Mouse (Mus musculus) spleen, adult 2 months (tissue): ENCODE measurements around the gene Lyar. TPM values are rescaled to one million over a fixed set of nuclear protein-coding genes. Genes with fewer than 3 reads are reported as not detected.
A peak's percentile ranks its signal among the peaks of the same experiment; 100 is the strongest.

Experiments used
- DNase-seq, 2 experiments: peaks; one replicate each; pipeline versions ENCODE4 v3.0.0 to v3.0.0-alpha.2; 2012 to 2021; ENCODE audit warnings: low spot score in 2 of 2, low read depth in 1 of 2
- H3K27ac ChIP-seq: fragments of 200-500 bp; 2 replicates; pipeline ENCODE4 v1.5.1; 2012; ENCODE audit warnings: low read length, inconsistent platforms; ENCODE audit not compliant: insufficient read depth
- H3K27me3 ChIP-seq: fragments of 200-500 bp; 2 replicates; pipeline ENCODE4 v1.6.1; 2012; ENCODE audit warnings: mild to moderate bottlenecking, moderate library complexity, low read length, inconsistent platforms; ENCODE audit not compliant: control insufficient read depth, insufficient read depth
- H3K36me3 ChIP-seq: fragments of 200-500 bp; 2 replicates; pipeline ENCODE4 v1.6.1; 2012; ENCODE audit warnings: mild to moderate bottlenecking, low read length, inconsistent platforms; ENCODE audit not compliant: control insufficient read depth, insufficient read depth
- H3K4me1 ChIP-seq: fragments of 200-500 bp; 2 replicates; pipeline ENCODE4 v1.6.1; 2011; ENCODE audit warnings: inconsistent platforms; ENCODE audit not compliant: control insufficient read depth, insufficient read depth, insufficient read length
- H3K4me3 ChIP-seq: fragments of 200-500 bp; 2 replicates; pipeline ENCODE4 v1.5.1; 2011; ENCODE audit warnings: mild to moderate bottlenecking, inconsistent platforms; ENCODE audit not compliant: insufficient read depth, insufficient read length; ENCODE audit errors: extremely low read depth
- CTCF ChIP-seq: fragments of 200-500 bp; IDR thresholded peaks from 2 replicates; pipeline ENCODE4 v1.5.1; 2011; ENCODE audit warnings: mild to moderate bottlenecking, inconsistent platforms; ENCODE audit not compliant: insufficient read depth, insufficient read length, insufficient replicate concordance; ENCODE audit errors: extremely low read depth
- POLR2A ChIP-seq: fragments of 200-500 bp; IDR thresholded peaks from 2 replicates; pipeline ENCODE4 v1.6.1; 2011; ENCODE audit warnings: low read depth, low read length, inconsistent platforms
- WGBS: fragments of 180-500 bp; shearing (Covaris S2); methylation state at CpG from one replicate; pipeline ENCODE4 v1.1.7; 2018; 5-methylcytosine and 5-hydroxymethylcytosine counted together
- polyA plus RNA-seq: library from polyadenylated mRNA; depleted of rRNA; stranded (reverse); fragments of >200 nt; gene quantifications from 2 replicates; pipeline ENCODE4 v1.2.3, GENCODE M21; 2012; rRNA removed

The Lyar gene
- polyA plus RNA-seq = 3.1 and 3.9 TPM in 2 replicates

GRCm38 (mm10) chr5:38220328-38220912 is at the start of gene Lyar, which contains the start of gene Zbtb49:
Gene Lyar (plus strand): TSS chr5:38220470.
Gene Zbtb49 (minus strand): TSS chr5:38220457.
- Histone ChIP-seq H3K4me1 (peaks cover 6% of the 10 kb centered on the region; the same call in 1 of the 2 replicates), H3K27me3 (no peaks in the 10 kb centered on the region), H3K4me3 (peak within 1 kb of the TSS; percentile 93), H3K27ac (peak within 1 kb of the TSS; percentile 70), H3K36me3 (peaks cover 4% of the 10 kb centered on the region; the same call in 1 of the 2 replicates)
- no peak for TF ChIP-seq CTCF
- peak; percentile 36; the same call in 1 of the 2 replicates for TF ChIP-seq POLR2A
- DNase-seq = peak; percentile 74 to 92
- 0% methylated on average over 55 of the region's 55 CpGs for WGBS

GRCm38 (mm10) chr5:38173766-38174165 is 46.5 kb upstream of the Lyar start:
- H3K4me1 ChIP-seq = no peaks in the 10 kb centered on the region
- no peak for DNase-seq
- no peak overlapping the region for H3K27ac ChIP-seq
- no peak overlapping the region for H3K4me3 ChIP-seq
- no peaks in the 10 kb centered on the region for H3K36me3 ChIP-seq
- no peak for TF ChIP-seq CTCF
- TF ChIP-seq POLR2A = no peak
- H3K27me3 ChIP-seq = no peaks in the 10 kb centered on the region
- 45% methylated on average over 5 of the region's 5 CpGs for WGBS

- DNase-seq = no peak
- WGBS = 84% methylated on average over 16 of the region's 16 CpGs
- H3K27ac ChIP-seq = no peak overlapping the region
- no peak overlapping the region for H3K4me3 ChIP-seq
- TF ChIP-seq POLR2A = no peak
- TF ChIP-seq CTCF = no peak
- H3K27me3 ChIP-seq = no peaks in the 10 kb centered on the region
- H3K4me1 ChIP-seq = no peaks in the 10 kb centered on the region
- no peaks in the 10 kb centered on the region for H3K36me3 ChIP-seq
Measured at GRCm38 (mm10) chr5:38174256-38174912, 45.9 kb upstream of the Lyar start.

- Histone ChIP-seq H3K27me3 (no peaks in the 10 kb centered on the region), H3K27ac (no peak overlapping the region), H3K36me3 (no peaks in the 10 kb centered on the region), H3K4me1 (no peaks in the 10 kb centered on the region), H3K4me3 (no peak overlapping the region)
- DNase-seq = no peak
- TF ChIP-seq CTCF = no peak
- TF ChIP-seq POLR2A = no peak
- 83% methylated on average over 6 of the region's 6 CpGs for WGBS
Measured at GRCm38 (mm10) chr5:38184688-38185285, 35.5 kb upstream of the Lyar start.

- Histone ChIP-seq H3K4me1 (no peaks in the 10 kb centered on the region), H3K27ac (no peak overlapping the region), H3K4me3 (no peak overlapping the region), H3K36me3 (no peaks in the 10 kb centered on the region), H3K27me3 (no peaks in the 10 kb centered on the region)
- TF ChIP-seq POLR2A (no peak), CTCF (no peak)
- WGBS = 77% methylated on average over 2 of the region's 2 CpGs
- DNase-seq = no peak
Measured at GRCm38 (mm10) chr5:38187006-38187405, 33.3 kb upstream of the Lyar start.

GRCm38 (mm10) chr5:38190907-38191306 is 29.4 kb upstream of the Lyar start:
- Histone ChIP-seq H3K4me1 (no peaks in the 10 kb centered on the region), H3K27me3 (no peaks in the 10 kb centered on the region), H3K36me3 (no peaks in the 10 kb centered on the region), H3K4me3 (no peak overlapping the region), H3K27ac (no peak overlapping the region)
- 85% methylated on average over 3 of the region's 3 CpGs for WGBS
- no peak for DNase-seq
- TF ChIP-seq CTCF = no peak
- no peak for TF ChIP-seq POLR2A
